Mouse (Mus musculus) heart, postnatal 0 days (tissue): ENCODE measurements around the gene Eya4. TPM values are rescaled to one million over a fixed set of nuclear protein-coding genes. Genes with fewer than 3 reads are reported as not detected.

Experiments used
- ATAC-seq: fragments of 200-750 bp; cut with Nextera tagmentation; 2 replicates; pipeline ENCODE4 v1.8.0; 2017; ENCODE audit warnings: low read depth, moderate number of reproducible peaks, moderate library complexity; ENCODE audit not compliant: insufficient read depth
- DNase-seq: peaks from one replicate; pipeline ENCODE4 v3.0.0-alpha.2; 2016; ENCODE audit warnings: low spot score
- H3K27ac ChIP-seq: fragments of 300-500 bp; sonication (generic); 2 replicates; pipeline ENCODE4 v1.5.1; 2014; ENCODE audit warnings: low read depth, mild to moderate bottlenecking
- H3K27me3 ChIP-seq: fragments of 300-500 bp; sonication (generic); 2 replicates; pipeline ENCODE4 v1.6.1; 2014; ENCODE audit warnings: low read length, mixed read lengths; ENCODE audit not compliant: control insufficient read depth, insufficient read depth
- H3K36me3 ChIP-seq: fragments of 300-500 bp; sonication (generic); replicated peaks from 2 replicates; pipeline ENCODE4 v1.6.1; 2014; ENCODE audit warnings: low read length, mixed read lengths; ENCODE audit not compliant: control insufficient read depth, insufficient read depth
- H3K4me1 ChIP-seq: fragments of 300-500 bp; sonication (generic); 2 replicates; pipeline ENCODE4 v1.6.1; 2014; ENCODE audit warnings: antibody characterized with exemption; ENCODE audit not compliant: control insufficient read depth, insufficient read depth
- H3K4me2 ChIP-seq: fragments of 300-500 bp; sonication (generic); 2 replicates; pipeline ENCODE4 v1.6.1; 2014; ENCODE audit warnings: low read depth, mild to moderate bottlenecking, low read length, moderate library complexity
- H3K4me3 ChIP-seq: fragments of 300-500 bp; sonication (generic); 2 replicates; pipeline ENCODE4 v1.5.1; 2014; ENCODE audit warnings: low read depth, low read length
- H3K9ac ChIP-seq: fragments of 300-500 bp; sonication (generic); replicated peaks from 2 replicates; pipeline ENCODE4 v1.6.1; 2014; ENCODE audit warnings: low read depth, low read length, mixed read lengths
- H3K9me3 ChIP-seq: fragments of 300-500 bp; sonication (generic); replicated peaks from 2 replicates; pipeline ENCODE4 v1.6.1; 2016; ENCODE audit warnings: low read length; ENCODE audit not compliant: control insufficient read depth
- CTCF ChIP-seq: IDR thresholded peaks from 2 replicates; pipeline ENCODE4 v1.5.1; 2016; ENCODE audit warnings: antibody characterized with exemption, control low read depth, low read depth
- EP300 ChIP-seq: IDR thresholded peaks from 2 replicates; pipeline ENCODE4 v1.6.1; 2016; ENCODE audit warnings: antibody characterized with exemption, low read depth
- WGBS: fragments of 180-500 bp; shearing (Covaris S2); extraction: QIAGEN DNeasy Blood & Tissue Kit; methylation state at CpG from one replicate; pipeline ENCODE4 v1.1.7; 2014; 5-methylcytosine and 5-hydroxymethylcytosine counted together
- polyA plus RNA-seq: library from polyadenylated mRNA; unstranded; fragments of >200 nt; fragmentation: Nextera tagmentation; extraction: Ambion mirVana; gene quantifications from 2 replicates; pipeline ENCODE4 v1.2.1, GENCODE M21; 2015
- total RNA-seq: library from RNA; depleted of rRNA; stranded (reverse); fragments of >200 nt; gene quantifications from 2 replicates; pipeline ENCODE4 v1.2.3, GENCODE M21; 2014; ENCODE audit warnings: low replicate concordance

Gene Eya4
- total and polyA plus RNA-seq, 2 experiments from 2014 or later: 0.19 to 0.57 TPM

DNA sequence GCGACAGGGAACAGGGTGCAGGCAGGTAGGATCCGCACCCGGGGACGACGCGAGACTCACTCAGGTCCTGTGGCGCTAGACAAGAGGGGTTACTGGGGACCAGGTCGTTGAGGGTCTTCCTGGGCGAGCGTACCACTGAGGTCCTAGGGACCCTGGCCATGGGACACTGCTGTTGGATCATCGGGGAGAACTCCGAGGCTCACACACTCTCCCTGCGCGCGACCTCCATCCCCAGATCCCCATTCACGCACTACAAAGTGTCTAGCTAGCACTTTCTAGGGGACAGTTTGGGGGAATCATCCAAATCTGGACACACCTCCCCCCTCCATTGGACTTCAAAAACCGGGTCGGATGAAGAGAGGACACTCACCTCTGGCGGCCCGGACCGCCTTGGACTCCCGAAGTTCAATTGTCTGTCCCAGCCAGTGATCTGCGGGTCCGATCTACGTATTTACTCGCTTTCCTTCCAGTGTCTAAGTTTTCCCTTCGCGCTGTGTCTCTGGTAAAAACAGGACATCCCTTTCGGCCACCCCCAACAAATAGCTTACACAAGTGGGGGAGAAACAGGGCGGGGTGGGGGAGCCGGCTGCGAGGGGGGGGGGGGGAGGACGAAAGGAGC lies 1.1 kb downstream of the Eya4 start:
- no peaks in the 10 kb centered on the region for H3K36me3 ChIP-seq
- no peak for TF ChIP-seq CTCF
- TF ChIP-seq EP300: no peak
- H3K4me1 ChIP-seq: 0 out of 2 replicates have a peak, but pooled peaks cover 3% of the 10 kb centered on the region
- DNase-seq (no peak), ATAC-seq (peak; percentile 27; the same call in 1 of the 2 replicates)
- peak overlapping the region; percentile 43 for H3K9ac ChIP-seq
- peak overlapping the region; percentile 69 for H3K4me3 ChIP-seq
- peaks cover 51% of the 10 kb centered on the region for H3K27me3 ChIP-seq
- no peaks in the 10 kb centered on the region for H3K9me3 ChIP-seq
- no peak overlapping the region for H3K27ac ChIP-seq
- H3K4me2 ChIP-seq: peak overlapping the region; percentile 82
- under 1% methylated on average over 32 of the region's 33 CpGs for WGBS

DNA sequence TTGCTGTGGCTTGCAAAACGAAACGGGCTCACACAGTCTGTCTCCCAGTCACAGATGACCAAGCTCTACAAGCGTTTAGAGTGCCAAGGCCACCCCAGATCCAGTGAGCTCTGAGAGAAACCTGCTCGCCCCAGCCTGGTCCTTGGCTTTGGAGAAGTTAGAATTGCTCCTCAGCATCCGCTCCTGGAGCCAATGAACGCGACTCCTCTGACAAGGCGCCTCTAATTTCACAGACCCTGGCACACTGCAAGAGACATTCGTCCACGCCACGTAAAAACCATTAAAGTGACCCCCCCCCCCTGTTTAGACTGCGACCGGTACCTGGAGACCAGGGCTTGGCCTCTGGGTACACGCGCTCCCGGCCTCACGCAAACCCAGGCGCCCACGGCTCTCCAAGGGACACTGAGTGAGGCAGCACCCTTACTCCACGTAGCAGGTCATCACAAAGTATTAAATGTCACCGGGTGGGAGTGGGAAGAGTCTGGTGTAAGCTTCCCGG lies 1.6 kb downstream of the Eya4 start:
- Histone ChIP-seq H3K4me3 (peak overlapping the region; percentile 69), H3K27ac (no peak overlapping the region), H3K36me3 (no peaks in the 10 kb centered on the region), H3K27me3 (peaks cover 51% of the 10 kb centered on the region), H3K9ac (no peak overlapping the region; the same call in 1 of the 2 replicates), H3K4me2 (peak overlapping the region; percentile 82), H3K4me1 (0 out of 2 replicates have a peak, but pooled peaks cover 3% of the 10 kb centered on the region), H3K9me3 (no peaks in the 10 kb centered on the region)
- no peak for DNase-seq
- no peak for ATAC-seq
- 2% methylated on average over 22 of the region's 22 CpGs for WGBS
- TF ChIP-seq CTCF (no peak), EP300 (no peak)

DNA sequence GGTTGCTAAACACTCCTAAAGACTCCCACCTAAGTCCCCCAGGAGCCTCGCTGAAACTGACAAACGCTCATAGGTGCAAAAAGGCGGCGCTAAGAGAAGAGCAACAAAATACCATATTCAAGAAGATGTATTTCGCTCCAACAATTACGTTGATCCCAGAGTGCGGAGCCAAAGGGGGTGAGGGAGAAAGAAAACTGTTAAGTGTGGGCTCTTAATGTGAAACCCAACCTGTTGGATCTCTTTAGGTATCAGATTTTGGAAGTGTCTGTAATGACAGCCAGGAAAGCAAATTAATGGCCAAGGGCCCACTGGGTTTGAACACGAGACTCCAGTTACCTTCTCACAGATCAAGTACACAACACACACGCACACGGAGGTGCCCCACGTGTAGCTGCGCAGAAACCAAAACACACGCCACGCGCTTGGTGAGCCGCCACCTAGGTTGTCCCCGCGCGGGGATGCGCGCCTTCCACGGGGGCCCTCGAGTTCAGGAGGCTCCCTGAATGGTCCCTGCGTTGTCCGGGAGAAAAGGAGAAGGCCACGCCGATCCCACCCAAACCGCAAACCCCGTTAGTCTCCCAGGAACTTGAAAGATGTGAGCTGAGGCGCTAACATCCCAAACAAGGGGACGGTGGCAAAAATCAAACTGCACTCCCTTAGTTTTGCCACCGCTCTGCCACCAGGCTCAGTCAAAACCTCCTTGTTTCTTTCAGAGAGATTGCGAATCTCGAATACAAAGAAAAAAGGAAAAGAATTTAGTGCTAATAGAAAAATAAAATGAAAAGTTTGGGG lies 2.3 kb downstream of the Eya4 start:
- no peak overlapping the region for H3K9ac ChIP-seq
- TF ChIP-seq CTCF (no peak), EP300 (no peak)
- H3K4me3 ChIP-seq: peak overlapping the region; percentile 69
- peaks cover 51% of the 10 kb centered on the region for H3K27me3 ChIP-seq
- no peaks in the 10 kb centered on the region for H3K9me3 ChIP-seq
- H3K27ac ChIP-seq: no peak overlapping the region
- DNase-seq (no peak), ATAC-seq (no peak)
- WGBS: 5% methylated on average over 34 of the region's 34 CpGs
- H3K4me1 ChIP-seq: 0 out of 2 replicates have a peak, but pooled peaks cover 3% of the 10 kb centered on the region
- peak overlapping the region; percentile 82 for H3K4me2 ChIP-seq
- H3K36me3 ChIP-seq: no peaks in the 10 kb centered on the region

DNA sequence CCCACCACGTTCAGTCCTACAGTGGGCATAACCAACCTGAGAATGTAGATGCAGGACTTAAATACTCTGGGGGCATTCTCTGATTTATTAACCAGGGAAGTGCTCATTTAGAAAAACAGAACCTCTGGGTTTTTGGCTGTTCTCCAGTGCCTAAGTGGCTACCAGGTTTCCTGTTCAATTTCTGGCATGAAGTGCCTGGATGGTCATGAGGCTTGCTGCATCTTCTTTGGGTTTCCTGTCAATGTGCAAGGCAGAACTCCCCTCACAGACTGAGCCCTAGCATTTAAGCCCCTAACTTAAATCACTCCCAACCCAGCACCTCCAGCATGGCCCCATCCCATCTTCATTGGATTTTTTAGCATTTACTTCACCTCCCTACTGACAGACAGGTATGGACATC lies 13.3 kb downstream of the Eya4 start:
- no peak overlapping the region for H3K9ac ChIP-seq
- no peak overlapping the region for H3K27ac ChIP-seq
- H3K4me3 ChIP-seq: no peak overlapping the region
- H3K9me3 ChIP-seq: no peaks in the 10 kb centered on the region
- H3K4me2 ChIP-seq: no peak overlapping the region
- TF ChIP-seq EP300: no peak
- H3K4me1 ChIP-seq: no peaks in the 10 kb centered on the region
- H3K27me3 ChIP-seq: no peaks in the 10 kb centered on the region
- no peaks in the 10 kb centered on the region for H3K36me3 ChIP-seq
- no peak for DNase-seq
- 61% methylated on average over 1 of the region's 1 CpGs for WGBS
- ATAC-seq: no peak

DNA sequence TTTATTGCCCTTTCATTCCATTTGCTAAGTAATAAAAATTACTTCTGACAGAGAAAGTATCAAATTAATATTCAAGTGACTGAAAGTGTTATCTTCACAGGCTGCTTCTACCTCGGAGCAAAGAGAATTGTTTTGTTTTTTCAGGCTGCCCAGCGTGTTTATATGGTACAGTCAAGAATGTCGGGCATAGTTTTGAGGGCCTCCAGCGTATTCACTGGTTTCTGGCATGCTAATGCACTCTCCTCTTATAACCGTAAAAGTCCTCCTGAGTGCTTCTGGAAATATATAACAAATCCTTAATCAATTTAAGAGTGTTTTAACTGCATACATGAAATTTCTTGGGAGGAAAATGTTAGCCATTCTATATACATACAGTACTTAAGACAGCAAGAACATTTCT lies 17.8 kb downstream of the Eya4 start:
- no peak for DNase-seq
- H3K27ac ChIP-seq: no peak overlapping the region
- ATAC-seq: no peak
- no peak overlapping the region for H3K4me2 ChIP-seq
- H3K4me1 ChIP-seq: no peaks in the 10 kb centered on the region
- WGBS: 58% methylated on average over 5 of the region's 5 CpGs
- no peaks in the 10 kb centered on the region for H3K27me3 ChIP-seq
- no peak overlapping the region for H3K9ac ChIP-seq
- H3K4me3 ChIP-seq: no peak overlapping the region
- no peaks in the 10 kb centered on the region for H3K9me3 ChIP-seq
- TF ChIP-seq CTCF: no peak
- no peak for TF ChIP-seq EP300
- no peaks in the 10 kb centered on the region for H3K36me3 ChIP-seq
